Mouse (Mus musculus) forebrain, embryonic 11.5 days (tissue): Measurements from ENCODE around the gene Mustn1. TPM values are rescaled to one million over a fixed set of nuclear protein-coding genes. Genes with fewer than 3 reads are reported as not detected.

Experiments
- ATAC-seq: fragments of 200-750 bp; cut with Nextera tagmentation; replicated peaks from 2 replicates; pipeline ENCODE4 v1.8.0; 2017; ENCODE audit warnings: moderate TSS enrichment; ENCODE audit not compliant: low FRiP score
- DNase-seq: peaks from one replicate; pipeline ENCODE4 v3.0.0-alpha.2; 2017; ENCODE audit warnings: low spot score
- H3K27ac ChIP-seq: fragments of 300-500 bp; sonication (generic); 2 replicates; pipeline ENCODE4 v1.5.1; 2014; ENCODE audit warnings: low read depth, low read length
- H3K27me3 ChIP-seq: fragments of 300-500 bp; sonication (generic); 2 replicates; pipeline ENCODE4 v1.6.1; 2014; ENCODE audit warnings: mild to moderate bottlenecking, low read length, mixed read lengths; ENCODE audit not compliant: control insufficient read depth, insufficient read depth
- H3K36me3 ChIP-seq: fragments of 300-500 bp; sonication (generic); 2 replicates; pipeline ENCODE4 v1.6.1; 2014; ENCODE audit warnings: mild to moderate bottlenecking, low read length, moderate library complexity, mixed read lengths; ENCODE audit not compliant: control insufficient read depth, insufficient read depth
- H3K4me1 ChIP-seq: fragments of 300-500 bp; sonication (generic); replicated peaks from 2 replicates; pipeline ENCODE4 v1.6.1; 2014; ENCODE audit warnings: low read length, mixed read lengths; ENCODE audit not compliant: control insufficient read depth, insufficient read depth
- H3K4me2 ChIP-seq: fragments of 300-500 bp; sonication (generic); 2 replicates; pipeline ENCODE4 v1.6.1; 2014; ENCODE audit warnings: low read depth, mild to moderate bottlenecking, low read length, moderate library complexity, mixed read lengths; ENCODE audit not compliant: severe bottlenecking
- H3K4me3 ChIP-seq: fragments of 300-500 bp; sonication (generic); 2 replicates; pipeline ENCODE4 v1.5.1; 2014; ENCODE audit warnings: low read depth, low read length
- H3K9ac ChIP-seq: fragments of 300-500 bp; sonication (generic); 2 replicates; pipeline ENCODE4 v1.6.1; 2014; ENCODE audit warnings: low read length
- H3K9me3 ChIP-seq: fragments of 300-500 bp; sonication (generic); 2 replicates; pipeline ENCODE4 v1.6.1; 2016; ENCODE audit warnings: low read length, mixed read lengths; ENCODE audit not compliant: control insufficient read depth
- WGBS: fragments of 180-500 bp; shearing (Covaris S2); extraction: QIAGEN DNeasy Blood & Tissue Kit; methylation state at CpG from one replicate; pipeline ENCODE4 v1.1.7; 2014; 5-methylcytosine and 5-hydroxymethylcytosine counted together
- polyA plus RNA-seq: library from polyadenylated mRNA; unstranded; fragments of >200 nt; fragmentation: Nextera tagmentation; extraction: Ambion mirVana; gene quantifications from 2 replicates; pipeline ENCODE4 v1.2.1, GENCODE M21; 2014

Mustn1 gene
- 0.51 TPM in 2 replicates for polyA plus RNA-seq

DNA sequence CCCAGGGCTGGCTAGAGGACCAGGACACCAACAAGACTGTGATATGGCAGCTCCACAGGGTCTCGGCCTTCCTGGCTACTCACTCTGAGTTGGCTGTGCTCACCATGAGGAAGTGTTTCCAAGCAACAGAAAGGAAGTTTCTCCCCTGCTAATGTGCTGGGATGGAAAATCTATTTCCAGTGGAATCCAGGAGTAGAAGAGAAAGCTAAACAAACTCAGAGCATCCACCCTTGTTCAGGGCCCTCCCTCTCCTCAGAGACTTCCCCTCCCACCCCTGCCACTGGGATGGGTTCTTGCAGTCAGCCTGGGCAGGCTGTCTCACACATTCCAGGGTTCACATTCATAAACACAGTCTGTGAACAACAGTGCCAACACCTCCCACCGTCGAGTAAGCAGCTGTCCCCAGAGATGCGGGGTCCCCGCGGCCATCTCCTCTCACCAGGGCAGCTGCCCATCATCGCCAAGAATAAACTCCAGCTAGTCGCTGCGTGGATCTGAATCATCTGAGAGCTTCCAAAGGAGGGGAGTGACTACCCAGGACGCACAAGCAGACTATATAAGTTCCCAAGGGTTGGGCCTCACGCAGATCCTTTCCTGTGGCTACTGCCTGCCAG lies at the start of gene Mustn1:
TSS of gene Mustn1 (plus strand) at position 243 of the 614 bp plus-strand sequence.
- 79% methylated on average over 11 of the region's 11 CpGs for WGBS
- no peak within 1 kb of the TSS for H3K4me2 ChIP-seq
- H3K27ac ChIP-seq: no peak within 1 kb of the TSS
- no peaks in the 10 kb centered on the region for H3K4me1 ChIP-seq
- H3K27me3 ChIP-seq: no peaks in the 10 kb centered on the region
- no peaks in the 10 kb centered on the region for H3K9me3 ChIP-seq
- no peak for ATAC-seq
- DNase-seq: no peak
- H3K9ac ChIP-seq: no peak within 1 kb of the TSS
- H3K4me3 ChIP-seq: no peak within 1 kb of the TSS
- no peaks in the 10 kb centered on the region; the same call in 1 of the 2 replicates for H3K36me3 ChIP-seq

DNA sequence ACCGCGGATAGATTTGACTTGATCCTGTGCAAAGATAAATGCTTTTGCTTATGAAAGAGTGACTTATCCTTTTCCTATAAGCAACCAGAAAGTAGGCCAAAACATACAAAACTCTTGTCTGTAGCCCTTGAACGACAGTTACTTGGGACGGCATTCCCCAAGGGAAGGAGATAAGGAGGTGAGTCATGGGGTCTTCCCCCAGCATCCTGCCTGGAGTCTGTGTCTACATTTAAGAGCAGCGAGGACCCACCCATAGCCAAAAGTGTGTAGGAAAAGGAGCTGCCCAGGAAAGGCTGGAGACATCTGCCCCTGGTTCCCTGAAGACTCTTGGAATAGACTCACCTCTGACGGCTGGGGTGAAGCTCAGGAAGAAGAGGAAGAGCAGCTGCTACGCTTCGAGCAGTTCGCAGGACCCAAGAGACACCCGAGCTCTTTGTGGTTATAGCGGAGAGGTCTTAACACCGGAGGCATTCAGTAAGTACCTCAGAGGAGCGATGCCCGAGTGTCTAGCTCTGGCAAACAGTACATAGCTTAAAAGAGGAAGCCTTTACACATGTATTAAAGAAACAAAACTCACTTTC lies 41.5 kb upstream of the Mustn1 start:
- Histone ChIP-seq H3K9me3 (no peaks in the 10 kb centered on the region), H3K4me2 (no peak overlapping the region), H3K4me3 (no peak overlapping the region), H3K27ac (no peak overlapping the region), H3K36me3 (no peaks in the 10 kb centered on the region; the same call in 1 of the 2 replicates), H3K27me3 (no peaks in the 10 kb centered on the region), H3K4me1 (no peaks in the 10 kb centered on the region), H3K9ac (no peak overlapping the region)
- ATAC-seq: no peak
- 91% methylated on average over 14 of the region's 14 CpGs for WGBS
- no peak for DNase-seq

DNA sequence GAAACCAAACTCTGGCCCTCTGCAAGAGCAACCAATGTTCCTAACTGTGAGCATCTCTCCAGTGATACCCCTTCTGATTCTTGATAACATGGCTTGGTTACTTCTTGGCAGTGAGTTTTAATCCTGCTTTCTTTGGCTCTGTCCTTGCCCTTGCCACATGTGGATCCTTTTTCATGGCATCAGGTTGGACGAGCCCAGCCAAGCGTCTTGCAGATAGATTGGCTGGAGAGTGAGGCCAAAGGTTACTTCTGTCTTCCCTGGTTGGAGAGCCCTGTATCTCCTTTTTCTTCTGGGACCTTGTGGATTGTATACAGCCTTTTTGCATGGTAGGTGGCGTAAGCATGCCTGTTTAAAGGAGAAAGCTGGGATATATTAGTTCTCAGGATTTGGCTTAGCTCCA lies 35.3 kb upstream of the Mustn1 start:
- no peak overlapping the region for H3K4me3 ChIP-seq
- H3K4me2 ChIP-seq: no peak overlapping the region
- no peaks in the 10 kb centered on the region; the same call in 1 of the 2 replicates for H3K36me3 ChIP-seq
- no peaks in the 10 kb centered on the region for H3K27me3 ChIP-seq
- H3K9me3 ChIP-seq: no peaks in the 10 kb centered on the region
- ATAC-seq (no peak), DNase-seq (no peak)
- 88% methylated on average over 3 of the region's 3 CpGs for WGBS
- no peaks in the 10 kb centered on the region for H3K4me1 ChIP-seq
- no peak overlapping the region for H3K9ac ChIP-seq
- H3K27ac ChIP-seq: no peak overlapping the region

DNA sequence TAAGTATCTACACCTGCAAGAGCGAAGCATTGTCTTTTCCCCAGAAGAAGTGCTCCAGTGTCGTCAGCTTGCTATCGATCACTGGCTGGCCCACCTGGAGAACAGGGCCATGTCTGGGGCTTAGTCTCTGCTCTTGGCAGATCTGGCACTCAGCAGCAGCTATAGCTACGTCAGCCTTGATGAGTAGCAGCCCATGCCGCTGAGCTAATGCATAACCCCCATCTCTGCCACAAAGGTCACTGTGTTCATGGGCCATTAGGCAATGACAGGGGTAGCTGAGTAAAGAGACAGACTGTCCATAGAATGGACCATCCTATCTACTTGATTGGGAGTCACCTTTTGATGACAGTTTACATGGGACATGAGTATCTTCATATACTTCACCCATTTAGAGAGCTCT lies 28.5 kb upstream of the Mustn1 start:
- Histone ChIP-seq H3K27me3 (no peaks in the 10 kb centered on the region), H3K4me1 (no peaks in the 10 kb centered on the region), H3K27ac (no peak overlapping the region), H3K9ac (no peak overlapping the region), H3K36me3 (no peaks in the 10 kb centered on the region), H3K4me3 (no peak overlapping the region), H3K9me3 (no peaks in the 10 kb centered on the region), H3K4me2 (no peak overlapping the region)
- DNase-seq (no peak), ATAC-seq (no peak)
- 98% methylated on average over 5 of the region's 5 CpGs for WGBS

DNA sequence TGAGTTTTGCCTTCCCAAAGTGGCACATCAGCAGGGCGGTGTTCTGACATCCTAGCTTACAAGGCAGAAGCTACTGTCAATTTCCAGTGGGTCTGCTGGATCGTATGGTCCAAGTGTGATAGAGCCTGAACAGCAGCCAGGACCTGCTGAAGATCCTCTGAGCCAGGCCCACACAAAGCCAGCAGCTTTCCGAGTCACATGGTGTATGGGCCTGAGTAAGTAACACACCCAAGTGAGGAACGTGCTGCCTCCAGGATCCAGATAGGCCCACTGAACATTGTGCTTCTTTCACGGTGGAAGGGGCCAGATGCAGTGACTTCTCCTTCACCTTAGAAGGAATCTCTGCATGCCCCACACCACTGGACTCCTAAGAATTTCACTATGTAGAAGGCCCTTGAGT lies 26.7 kb upstream of the Mustn1 start:
- Histone ChIP-seq H3K27ac (no peak overlapping the region), H3K9ac (no peak overlapping the region), H3K36me3 (no peaks in the 10 kb centered on the region), H3K4me3 (no peak overlapping the region), H3K27me3 (no peaks in the 10 kb centered on the region), H3K9me3 (no peaks in the 10 kb centered on the region), H3K4me2 (no peak overlapping the region), H3K4me1 (no peaks in the 10 kb centered on the region)
- ATAC-seq (no peak), DNase-seq (no peak)
- 90% methylated on average over 5 of the region's 5 CpGs for WGBS

- no peaks in the 10 kb centered on the region for H3K36me3 ChIP-seq
- H3K4me1 ChIP-seq: no peaks in the 10 kb centered on the region
- no peak overlapping the region for H3K9ac ChIP-seq
- DNase-seq (no peak), ATAC-seq (no peak)
- WGBS: 93% methylated on average over 3 of the region's 3 CpGs
- no peak overlapping the region for H3K4me3 ChIP-seq
- no peak overlapping the region for H3K27ac ChIP-seq
- no peak overlapping the region for H3K4me2 ChIP-seq
- H3K27me3 ChIP-seq: no peaks in the 10 kb centered on the region
- no peaks in the 10 kb centered on the region for H3K9me3 ChIP-seq
Observed at GRCm38 (mm10) chr14:30855316-30855715, 23.7 kb upstream of the Mustn1 start.

GRCm38 (mm10) chr14:30856885-30857507 lies 22.0 kb upstream of the Mustn1 start:
- ATAC-seq (no peak), DNase-seq (no peak)
- H3K27me3 ChIP-seq: no peaks in the 10 kb centered on the region
- H3K9ac ChIP-seq: no peak overlapping the region
- H3K4me2 ChIP-seq: no peak overlapping the region
- H3K4me3 ChIP-seq: no peak overlapping the region
- WGBS: 89% methylated on average over 10 of the region's 10 CpGs
- H3K4me1 ChIP-seq: no peaks in the 10 kb centered on the region
- H3K36me3 ChIP-seq: no peaks in the 10 kb centered on the region
- H3K9me3 ChIP-seq: no peaks in the 10 kb centered on the region
- no peak overlapping the region for H3K27ac ChIP-seq

DNA sequence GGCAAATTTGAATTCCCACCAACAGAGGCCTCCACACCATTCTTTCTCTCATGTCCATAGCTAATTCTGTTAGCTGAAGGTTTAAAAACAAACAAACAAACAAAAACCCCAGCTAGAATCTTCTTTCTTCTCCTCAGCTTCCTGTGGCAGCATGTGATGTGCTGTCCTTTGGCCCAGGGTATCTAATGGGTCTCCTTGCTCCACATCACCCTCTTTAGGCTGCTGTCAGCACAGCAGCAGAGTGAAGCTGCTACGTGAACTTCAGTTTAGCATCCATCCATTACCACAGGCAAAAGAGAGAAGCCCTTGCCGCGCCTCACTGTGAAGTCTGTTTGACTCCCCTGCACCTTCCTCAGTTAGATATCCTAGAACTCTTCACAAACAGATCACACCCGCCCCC lies 21.0 kb upstream of the Mustn1 start:
- H3K4me3 ChIP-seq: no peak overlapping the region
- no peak for ATAC-seq
- WGBS: 77% methylated on average over 4 of the region's 4 CpGs

More for the DNA sequence above, 21.0 kb upstream of the Mustn1 start:
- DNase-seq: no peak
- no peaks in the 10 kb centered on the region for H3K27me3 ChIP-seq
- H3K36me3 ChIP-seq: no peaks in the 10 kb centered on the region
- no peaks in the 10 kb centered on the region for H3K9me3 ChIP-seq
- no peak overlapping the region for H3K9ac ChIP-seq
- H3K27ac ChIP-seq: no peak overlapping the region
- H3K4me2 ChIP-seq: no peak overlapping the region
- H3K4me1 ChIP-seq: no peaks in the 10 kb centered on the region
